Mouse (Mus musculus) hematopoietic stem cell, adult 5-6 weeks (primary cell): ENCODE measurements at regions not wholly inside any gene's neighbourhood (a gene's known extent, or its start where the extent isn't known, plus 50 kb on each side); places are given as distances from the start of the nearest gene placed in this dataset.

Experiments
- ATAC-seq, 2 experiments: fragments of 125-278 bp in 1 of 2; replicated peaks in 1 of 2; 2 replicates each; pipeline ENCODE4 v1.8.0; 2016 to 2017; ENCODE audit warnings: inconsistent platforms in 2 of 2, mild to moderate bottlenecking in 2 of 2, moderate number of reproducible peaks in 2 of 2, low read depth in 1 of 2, moderate TSS enrichment in 1 of 2; ENCODE audit not compliant: low FRiP score in 2 of 2, poor library complexity in 2 of 2, severe bottlenecking in 2 of 2, insufficient read depth in 1 of 2, low TSS enrichment in 1 of 2

- ATAC-seq = no peak
Observed at GRCm38 (mm10) chr10:19518763-19519162, 73.0 kb upstream of the Ifngr1 start.

- peak; percentile 70 to 80 for ATAC-seq
Observed at GRCm38 (mm10) chr10:19522198-19522597, 69.6 kb upstream of the Ifngr1 start.

- no peak for ATAC-seq
Observed at GRCm38 (mm10) chr10:19525939-19526338, 65.8 kb upstream of the Ifngr1 start.

- ATAC-seq = no peak; a peak in 2 of 4 replicates
Observed at GRCm38 (mm10) chr10:19526353-19526752, 65.4 kb upstream of the Ifngr1 start.

- no peak for ATAC-seq
Observed at GRCm38 (mm10) chr10:19529655-19530054, 62.1 kb upstream of the Ifngr1 start.

- no peak for ATAC-seq
Observed at GRCm38 (mm10) chr10:19530056-19530455, 61.7 kb upstream of the Ifngr1 start.

- ATAC-seq = no peak
Observed at GRCm38 (mm10) chr10:19531452-19531851, 60.3 kb upstream of the Ifngr1 start.

GRCm38 (mm10) chr10:19532790-19533189 is 59.0 kb upstream of the Ifngr1 start:
- no peak for ATAC-seq

- ATAC-seq = no peak
Observed at GRCm38 (mm10) chr10:19533846-19534245, 57.9 kb upstream of the Ifngr1 start.
